Mouse (Mus musculus) heart, postnatal 36 days (tissue): Measurements from ENCODE around the gene Clip1. TPM values are rescaled to one million over a fixed set of nuclear protein-coding genes. Genes with fewer than 3 reads are reported as not detected.
A peak's percentile ranks its signal among the peaks of the same experiment; 100 is the strongest.

Experiments
- DNase-seq, 2 experiments: peaks; one replicate each; pipeline ENCODE4 v3.0.0; 2021 to 2022
- intact Hi-C: fragments of 180-260 bp; cut with DNase I; formaldehyde crosslinking; loops from one replicate; pipeline ENCODE4 v1.15.1; 2025
- total RNA-seq, 2 experiments: library from RNA; stranded (reverse); gene quantifications; 2 replicates each; pipeline ENCODE4 v1.2.3; 2021

Clip1 gene
- total RNA-seq, 2 experiments from 2014 or later, result 164 to 217 TPM

- DNase-seq, result no peak
- intact Hi-C loops, result no loop called here
Measured at GRCm38 (mm10) chr5:123675221-123675620, 9.2 kb downstream of the Clip1 start.

GRCm38 (mm10) chr5:123671473-123671820, 13.0 kb downstream of the Clip1 start:
- intact Hi-C loops, result no loop called here
- DNase-seq, result no peak

GRCm38 (mm10) chr5:123670800-123671472, 13.5 kb downstream of the Clip1 start:
- peak; percentile 49 to 68 for DNase-seq
- intact Hi-C loops, result no loop called here

GRCm38 (mm10) chr5:123669991-123670799, 14.2 kb downstream of the Clip1 start:
- no peak for DNase-seq
- intact Hi-C loops, result no loop called here

- intact Hi-C loops, result no loop called here
- no peak for DNase-seq
Measured at GRCm38 (mm10) chr5:123667915-123668314, 16.5 kb downstream of the Clip1 start.

GRCm38 (mm10) chr5:123665956-123666355, 18.5 kb downstream of the Clip1 start:
- intact Hi-C loops, result loop anchor here (2.0 kb wide), 1 partner anchor 13 kb away; no protein-coding TSS in a partner anchor

GRCm38 (mm10) chr5:123664329-123664728, 20.1 kb downstream of the Clip1 start:
- no peak for DNase-seq
- intact Hi-C loops, result loop anchor here (2.0 to 5.0 kb wide), 2 partner anchors 14 to 33 kb away; no protein-coding TSS in a partner anchor

More at GRCm38 (mm10) chr5:123665956-123666355, 18.5 kb downstream of the Clip1 start:
- no peak for DNase-seq

- DNase-seq, result peak; percentile 58 to 63
- intact Hi-C loops, result loop anchor here (5.0 kb wide), 1 partner anchor 35 kb away; no protein-coding TSS in a partner anchor
Measured at GRCm38 (mm10) chr5:123662059-123662458, 22.4 kb downstream of the Clip1 start.

- intact Hi-C loops, result loop anchor here (5.0 kb wide), 1 partner anchor 36 kb away; no protein-coding TSS in a partner anchor
- DNase-seq, result peak in 1 of 2 experiments; percentile 56
Measured at GRCm38 (mm10) chr5:123661602-123662001, 22.8 kb downstream of the Clip1 start.

GRCm38 (mm10) chr5:123657651-123658050, 26.8 kb downstream of the Clip1 start:
- intact Hi-C loops, result no loop called here
- no peak for DNase-seq

- no peak for DNase-seq
- intact Hi-C loops, result no loop called here
Measured at GRCm38 (mm10) chr5:123654937-123655336, 29.5 kb downstream of the Clip1 start.

GRCm38 (mm10) chr5:123653287-123653801, 31.1 kb downstream of the Clip1 start:
- intact Hi-C loops, result no loop called here
- DNase-seq, result no peak

GRCm38 (mm10) chr5:123650825-123651224, 33.6 kb downstream of the Clip1 start:
- DNase-seq, result no peak
- intact Hi-C loops, result no loop called here

GRCm38 (mm10) chr5:123642401-123642800, 42.0 kb downstream of the Clip1 start:
- DNase-seq, result no peak
- intact Hi-C loops, result loop anchor here (5.0 kb wide), 2 partner anchors 40 to 55 kb away; partner anchors contain the start of gene Clip1

GRCm38 (mm10) chr5:123641259-123641900, 43.0 kb downstream of the Clip1 start:
- intact Hi-C loops, result loop anchor here (5.0 kb wide), 2 partner anchors 41 to 56 kb away; partner anchors contain the start of gene Clip1
- no peak for DNase-seq

- no peak for DNase-seq
- intact Hi-C loops, result loop anchor here (5.0 kb wide), 2 partner anchors 42 to 57 kb away; partner anchors contain the start of gene Clip1
Measured at GRCm38 (mm10) chr5:123640181-123640580, 44.2 kb downstream of the Clip1 start.

- intact Hi-C loops, result no loop called here
- no peak for DNase-seq
Measured at GRCm38 (mm10) chr5:123631210-123631609, 53.2 kb downstream of the Clip1 start.

GRCm38 (mm10) chr5:123626631-123627030, 57.8 kb downstream of the Clip1 start:
- intact Hi-C loops, result loop anchor here (1.0 to 5.0 kb wide), 3 partner anchors 56 to 281 kb away; partner anchors contain the start of genes Clip1 and Denr
- DNase-seq, result peak; percentile 72 to 73

GRCm38 (mm10) chr5:123622421-123622820, 62.0 kb downstream of the Clip1 start:
- no peak for DNase-seq
- intact Hi-C loops, result no loop called here

GRCm38 (mm10) chr5:123618558-123618957, 65.9 kb downstream of the Clip1 start:
- peak in 1 of 2 experiments; percentile 38 for DNase-seq
- intact Hi-C loops, result no loop called here
